Mouse (Mus musculus) hindbrain, embryonic 11.5 days (tissue): ENCODE results near the gene Trex1. TPM values are rescaled to one million over a fixed set of nuclear protein-coding genes. Genes with fewer than 3 reads are reported as not detected.

Experiments used
- ATAC-seq: fragments of 200-750 bp; cut with Nextera tagmentation; 2 replicates; pipeline ENCODE4 v1.8.0; 2017; ENCODE audit warnings: mild to moderate bottlenecking, moderate TSS enrichment, moderate library complexity; ENCODE audit not compliant: low FRiP score
- DNase-seq: peaks from one replicate; pipeline ENCODE4 v3.0.0-alpha.2; 2015; ENCODE audit warnings: low spot score
- H3K27ac ChIP-seq: fragments of 300-500 bp; sonication (generic); 2 replicates; pipeline ENCODE4 v1.5.1; 2014; ENCODE audit warnings: mild to moderate bottlenecking, low read depth, low read length
- H3K27me3 ChIP-seq: fragments of 300-500 bp; sonication (generic); 2 replicates; pipeline ENCODE4 v1.6.1; 2014; ENCODE audit warnings: mild to moderate bottlenecking, low read length, moderate library complexity, mixed read lengths; ENCODE audit not compliant: control insufficient read depth, insufficient read depth
- H3K36me3 ChIP-seq: fragments of 300-500 bp; sonication (generic); 2 replicates; pipeline ENCODE4 v1.6.1; 2014; ENCODE audit warnings: mild to moderate bottlenecking, low read length, moderate library complexity, mixed read lengths; ENCODE audit not compliant: control insufficient read depth, insufficient read depth
- H3K4me1 ChIP-seq: fragments of 300-500 bp; sonication (generic); replicated peaks from 2 replicates; pipeline ENCODE4 v1.6.1; 2014; ENCODE audit warnings: low read length, mixed read lengths; ENCODE audit not compliant: control insufficient read depth, insufficient read depth
- H3K4me2 ChIP-seq: fragments of 300-500 bp; sonication (generic); replicated peaks from 2 replicates; pipeline ENCODE4 v1.6.1; 2014; ENCODE audit warnings: mild to moderate bottlenecking, low read depth, low read length
- H3K4me3 ChIP-seq: fragments of 300-500 bp; sonication (generic); 2 replicates; pipeline ENCODE4 v1.5.1; 2014; ENCODE audit warnings: low read depth, low read length
- H3K9ac ChIP-seq: fragments of 300-500 bp; sonication (generic); 2 replicates; pipeline ENCODE4 v1.6.1; 2014; ENCODE audit warnings: low read depth, low read length
- H3K9me3 ChIP-seq: fragments of 300-500 bp; sonication (generic); 2 replicates; pipeline ENCODE4 v1.6.1; 2016; ENCODE audit warnings: low read length; ENCODE audit not compliant: control insufficient read depth
- WGBS: fragments of 180-500 bp; shearing (Covaris S2); extraction: QIAGEN DNeasy Blood & Tissue Kit; methylation state at CpG from one replicate; pipeline ENCODE4 v1.1.7; 2014; 5-methylcytosine and 5-hydroxymethylcytosine counted together
- polyA plus RNA-seq: library from polyadenylated mRNA; unstranded; fragments of >200 nt; fragmentation: Nextera tagmentation; extraction: Ambion mirVana; gene quantifications from 2 replicates; pipeline ENCODE4 v1.2.1, GENCODE M21; 2014

The Trex1 gene
- polyA plus RNA-seq, 1 experiment from 2014 or later, result 9.7 TPM

GRCm38 (mm10) chr9:109008081-109008480 lies 51.5 kb downstream of the Trex1 start:
- H3K4me2 ChIP-seq, result no peak overlapping the region
- no peak overlapping the region for H3K9ac ChIP-seq
- no peak overlapping the region for H3K4me3 ChIP-seq
- ATAC-seq (no peak), DNase-seq (no peak)
- 77% methylated on average over 9 of the region's 9 CpGs for WGBS
- H3K36me3 ChIP-seq, result no peaks in the 10 kb centered on the region
- no peaks in the 10 kb centered on the region for H3K9me3 ChIP-seq
- H3K4me1 ChIP-seq, result no peaks in the 10 kb centered on the region
- H3K27me3 ChIP-seq, result no peaks in the 10 kb centered on the region
- H3K27ac ChIP-seq, result no peak overlapping the region

Other genes with a start within 250 kb of the Trex1 start
- 10.1 and 16.8 TPM in 2 replicates for gene Celsr3, start 233.4 kb downstream of the Trex1 start, polyA plus RNA-seq
- gene Slc26a6, start 206.5 kb downstream of the Trex1 start, polyA plus RNA-seq, result 9.8 and 13.7 TPM in 2 replicates
- gene Tmem89, start 145.1 kb downstream of the Trex1 start, polyA plus RNA-seq, result 0.22 and 0.60 TPM in 2 replicates
- 354 and 388 TPM in 2 replicates for gene Uqcrc1, start 123.1 kb downstream of the Trex1 start, polyA plus RNA-seq
- 1.2 and 2.6 TPM in 2 replicates for gene Col7a1, start 106.1 kb downstream of the Trex1 start, polyA plus RNA-seq
- gene Ucn2, start 73.7 kb downstream of the Trex1 start, polyA plus RNA-seq, result not detected in 2 replicates
- 10.9 and 12.8 TPM in 2 replicates for gene Pfkfb4, start 68.0 kb downstream of the Trex1 start, polyA plus RNA-seq
- gene Shisa5, start 21.2 kb downstream of the Trex1 start, polyA plus RNA-seq, result 33.4 and 34.1 TPM in 2 replicates
- 26.0 TPM in 2 replicates for gene Atrip, start 14.4 kb upstream of the Trex1 start, polyA plus RNA-seq
- gene Ccdc51, start 22.8 kb upstream of the Trex1 start, polyA plus RNA-seq, result 11.0 and 12.3 TPM in 2 replicates
- 756 and 774 TPM in 2 replicates for gene Tma7, start 22.9 kb upstream of the Trex1 start, polyA plus RNA-seq
- 16.9 and 18.2 TPM in 2 replicates for gene Plxnb1, start 35.7 kb upstream of the Trex1 start, polyA plus RNA-seq
- gene Fbxw21, start 102.3 kb upstream of the Trex1 start, polyA plus RNA-seq, result not detected in 2 replicates
- gene Fbxw13, start 136.2 kb upstream of the Trex1 start, polyA plus RNA-seq, result not detected in 2 replicates
- gene Fbxw20, start 175.0 kb upstream of the Trex1 start, polyA plus RNA-seq, result not detected in 2 replicates
- not detected in 2 replicates for gene Fbxw14, start 227.9 kb upstream of the Trex1 start, polyA plus RNA-seq